Mouse (Mus musculus) lung, postnatal 0 days (tissue): ENCODE measurements around the gene Cdc42ep4.

Experiments used
- CTCF ChIP-seq: IDR thresholded peaks from 2 replicates; pipeline ENCODE4 v1.5.1; 2016; ENCODE audit warnings: antibody characterized with exemption, mild to moderate bottlenecking
- EP300 ChIP-seq: IDR thresholded peaks from 2 replicates; pipeline ENCODE4 v1.6.1; 2016; ENCODE audit warnings: antibody characterized with exemption, mild to moderate bottlenecking, control low read depth

GRCm38 (mm10) chr11:113778733-113779679, 27.3 kb upstream of the Cdc42ep4 start:
- TF ChIP-seq CTCF (peak; percentile 22), EP300 (no peak)
